Mouse (Mus musculus) effector memory CD4-positive, alpha-beta T cell, adult 5 months (primary cell): ENCODE results near the gene Pdzd3. TPM values are rescaled to one million over a fixed set of nuclear protein-coding genes. Genes with fewer than 3 reads are reported as not detected.

Source experiments
- polyA plus RNA-seq: library from polyadenylated mRNA; unstranded; fragments of 100-300 nt; shearing (Covaris generic); gene quantifications from one replicate; pipeline ENCODE4 v1.2.1, GENCODE M21; 2017

Pdzd3 gene
- 0.29 TPM for polyA plus RNA-seq

GRCm38 (mm10) chr9:44251314-44251713, at the start of gene Pdzd3:
Gene Pdzd3 (minus strand): TSS chr9:44251471.

GRCm38 (mm10) chr9:44288076-44288958, 37.0 kb upstream of the Pdzd3 start, which contains the start of gene Abcg4:
Gene Abcg4 (minus strand): TSS chr9:44288615.

GRCm38 (mm10) chr9:44268432-44268831, 17.2 kb upstream of the Pdzd3 start, which contains the start of gene Nlrx1:
Gene Nlrx1 (minus strand): TSS chr9:44268599.

GRCm38 (mm10) chr9:44240399-44240798, 10.9 kb downstream of the Pdzd3 start, which contains the start of gene Ccdc153:
Gene Ccdc153 (plus strand): TSS chr9:44240676.

GRCm38 (mm10) chr9:44233802-44234478, 17.3 kb downstream of the Pdzd3 start, which contains the start of gene Cbl:
Gene Cbl (minus strand): TSS chr9:44234049.

Other genes starting within 250 kb of the Pdzd3 start
- gene Thy1, start 208.1 kb downstream of the Pdzd3 start, polyA plus RNA-seq = 142 TPM
- gene Usp2, start 184.4 kb downstream of the Pdzd3 start, polyA plus RNA-seq = 34.1 TPM
- gene Mfrp, start 149.7 kb downstream of the Pdzd3 start, polyA plus RNA-seq = not detected
- not detected for gene C1qtnf5, start 144.2 kb downstream of the Pdzd3 start, polyA plus RNA-seq
- gene Gm49380, start 138.0 kb downstream of the Pdzd3 start, polyA plus RNA-seq = not detected
- 19.4 TPM for gene Rnf26, start 138.0 kb downstream of the Pdzd3 start, polyA plus RNA-seq
- gene Mcam, start 117.0 kb downstream of the Pdzd3 start, polyA plus RNA-seq = 0.36 TPM
- gene Cbl, start 17.4 kb downstream of the Pdzd3 start, polyA plus RNA-seq = 41.9 TPM
- gene Ccdc153, start 10.8 kb downstream of the Pdzd3 start, polyA plus RNA-seq = not detected
- gene Nlrx1, start 17.1 kb upstream of the Pdzd3 start, polyA plus RNA-seq = 5.8 TPM
- gene Abcg4, start 37.1 kb upstream of the Pdzd3 start, polyA plus RNA-seq = not detected
- 41.8 TPM for gene Hinfp, start 54.2 kb upstream of the Pdzd3 start, polyA plus RNA-seq
- gene C2cd2l, start 68.8 kb upstream of the Pdzd3 start, polyA plus RNA-seq = 17.8 TPM
- gene Dpagt1, start 74.5 kb upstream of the Pdzd3 start, polyA plus RNA-seq = 10.2 TPM
- gene H2afx, start 83.2 kb upstream of the Pdzd3 start, polyA plus RNA-seq = 51.5 TPM
- gene Hmbs, start 92.8 kb upstream of the Pdzd3 start, polyA plus RNA-seq = 16.5 TPM
- gene Vps11, start 110.2 kb upstream of the Pdzd3 start, polyA plus RNA-seq = 60.2 TPM
- 16.7 TPM for gene Hyou1, start 128.0 kb upstream of the Pdzd3 start, polyA plus RNA-seq
- gene Slc37a4, start 145.4 kb upstream of the Pdzd3 start, polyA plus RNA-seq = 12.4 TPM
- 1,991 TPM for gene Rps25, start 155.7 kb upstream of the Pdzd3 start, polyA plus RNA-seq
- gene Trappc4, start 156.1 kb upstream of the Pdzd3 start, polyA plus RNA-seq = 84.5 TPM
- 44.7 TPM for gene Ccdc84, start 167.1 kb upstream of the Pdzd3 start, polyA plus RNA-seq
- 0.64 TPM for gene Foxr1, start 189.7 kb upstream of the Pdzd3 start, polyA plus RNA-seq
- not detected for gene Upk2, start 203.5 kb upstream of the Pdzd3 start, polyA plus RNA-seq
- gene Bcl9l, start 231.4 kb upstream of the Pdzd3 start, polyA plus RNA-seq = 22.4 TPM